Mouse (Mus musculus) neural tube, embryonic 11.5 days (tissue): ENCODE data around the gene Selenom. TPM values are rescaled to one million over a fixed set of nuclear protein-coding genes. Genes with fewer than 3 reads are reported as not detected.

Source experiments
- ATAC-seq: fragments of 200-750 bp; cut with Nextera tagmentation; 2 replicates; pipeline ENCODE4 v1.8.0; 2017; ENCODE audit warnings: moderate number of reproducible peaks, mild to moderate bottlenecking, moderate TSS enrichment, moderate library complexity; ENCODE audit not compliant: insufficient read depth, low FRiP score, low TSS enrichment
- DNase-seq: peaks from one replicate; pipeline ENCODE4 v3.0.0-alpha.2; 2015; ENCODE audit warnings: low spot score
- H3K27ac ChIP-seq: fragments of 300-500 bp; sonication (generic); 2 replicates; pipeline ENCODE4 v1.5.1; 2014; ENCODE audit warnings: low read depth, mild to moderate bottlenecking, low read length
- H3K27me3 ChIP-seq: fragments of 300-500 bp; sonication (generic); 2 replicates; pipeline ENCODE4 v1.6.1; 2014; ENCODE audit warnings: mild to moderate bottlenecking, low read length, mixed read lengths; ENCODE audit not compliant: control insufficient read depth, insufficient read depth
- H3K36me3 ChIP-seq: fragments of 300-500 bp; sonication (generic); 2 replicates; pipeline ENCODE4 v1.6.1; 2014; ENCODE audit warnings: mild to moderate bottlenecking, low read length, moderate library complexity, mixed read lengths; ENCODE audit not compliant: control insufficient read depth, insufficient read depth
- H3K4me1 ChIP-seq: fragments of 300-500 bp; sonication (generic); 2 replicates; pipeline ENCODE4 v1.6.1; 2014; ENCODE audit warnings: low read length, mixed read lengths; ENCODE audit not compliant: control insufficient read depth, insufficient read depth
- H3K4me2 ChIP-seq: fragments of 300-500 bp; sonication (generic); 2 replicates; pipeline ENCODE4 v1.6.1; 2014; ENCODE audit warnings: low read depth, mild to moderate bottlenecking, moderate library complexity
- H3K4me3 ChIP-seq: fragments of 300-500 bp; sonication (generic); 2 replicates; pipeline ENCODE4 v1.5.1; 2014; ENCODE audit warnings: low read depth, low read length
- H3K9ac ChIP-seq: fragments of 300-500 bp; sonication (generic); 2 replicates; pipeline ENCODE4 v1.6.1; 2014; ENCODE audit warnings: mild to moderate bottlenecking, low read length
- H3K9me3 ChIP-seq: fragments of 300-500 bp; sonication (generic); 2 replicates; pipeline ENCODE4 v1.6.1; 2016; ENCODE audit warnings: low read length; ENCODE audit not compliant: control insufficient read depth
- WGBS: fragments of 180-500 bp; shearing (Covaris S2); extraction: QIAGEN DNeasy Blood & Tissue Kit; methylation state at CpG from one replicate; pipeline ENCODE4 v1.1.7; 2014; 5-methylcytosine and 5-hydroxymethylcytosine counted together
- polyA plus RNA-seq: library from polyadenylated mRNA; unstranded; fragments of >200 nt; fragmentation: Nextera tagmentation; extraction: Ambion mirVana; gene quantifications from 2 replicates; pipeline ENCODE4 v1.2.1, GENCODE M21; 2014

Selenom gene
- polyA plus RNA-seq = 57.7 and 57.8 TPM in 2 replicates

- WGBS = under 1% methylated on average over 26 of the region's 26 CpGs
- peak; percentile 67 for ATAC-seq
- no peak within 1 kb of the TSS for H3K27ac ChIP-seq
Measured at GRCm38 (mm10) chr11:3514529-3515054, at the start of gene Selenom. Selenom (plus strand) TSS chr11:3514684.

GRCm38 (mm10) chr11:3471448-3471850 is 43.0 kb upstream of the Selenom start:
- Histone ChIP-seq H3K9me3 (no peaks in the 10 kb centered on the region), H3K36me3 (no peaks in the 10 kb centered on the region), H3K9ac (no peak overlapping the region), H3K4me2 (no peak overlapping the region), H3K4me3 (no peak overlapping the region), H3K4me1 (no peaks in the 10 kb centered on the region), H3K27ac (no peak overlapping the region), H3K27me3 (no peaks in the 10 kb centered on the region)
- ATAC-seq = no peak
- 23% methylated on average over 11 of the region's 11 CpGs for WGBS
- DNase-seq = no peak

More at GRCm38 (mm10) chr11:3514529-3515054, at the start of gene Selenom:
- H3K9me3 ChIP-seq = no peaks in the 10 kb centered on the region
- peak within 1 kb of the TSS; percentile 57 for H3K4me2 ChIP-seq
- DNase-seq = peak; percentile 90
- H3K4me3 ChIP-seq = peak within 1 kb of the TSS; percentile 46
- peaks cover 6% of the 10 kb centered on the region for H3K4me1 ChIP-seq
- H3K9ac ChIP-seq = peak within 1 kb of the TSS; percentile 54
- no peaks in the 10 kb centered on the region for H3K36me3 ChIP-seq
- peaks cover 15% of the 10 kb centered on the region for H3K27me3 ChIP-seq

GRCm38 (mm10) chr11:3472484-3472883 is 42.0 kb upstream of the Selenom start:
- Histone ChIP-seq H3K4me2 (no peak overlapping the region), H3K27ac (no peak overlapping the region), H3K4me1 (no peaks in the 10 kb centered on the region), H3K4me3 (no peak overlapping the region), H3K9ac (no peak overlapping the region), H3K9me3 (no peaks in the 10 kb centered on the region), H3K36me3 (no peaks in the 10 kb centered on the region), H3K27me3 (no peaks in the 10 kb centered on the region)
- DNase-seq (peak; percentile 87), ATAC-seq (no peak)
- WGBS = 30% methylated on average over 1 of the region's 1 CpGs

- 88% methylated on average over 7 of the region's 7 CpGs for WGBS
- ATAC-seq = no peak
- no peak for DNase-seq
- Histone ChIP-seq H3K4me1 (no peaks in the 10 kb centered on the region), H3K27ac (no peak overlapping the region), H3K4me3 (no peak overlapping the region), H3K4me2 (no peak overlapping the region), H3K27me3 (no peaks in the 10 kb centered on the region), H3K9me3 (no peaks in the 10 kb centered on the region), H3K9ac (no peak overlapping the region), H3K36me3 (no peaks in the 10 kb centered on the region)
Measured at GRCm38 (mm10) chr11:3474480-3475115, 39.9 kb upstream of the Selenom start.

GRCm38 (mm10) chr11:3475489-3475888 is 39.0 kb upstream of the Selenom start:
- H3K4me1 ChIP-seq = no peaks in the 10 kb centered on the region
- no peak overlapping the region for H3K27ac ChIP-seq
- H3K27me3 ChIP-seq = no peaks in the 10 kb centered on the region
- no peak overlapping the region for H3K9ac ChIP-seq
- DNase-seq = no peak
- no peaks in the 10 kb centered on the region for H3K9me3 ChIP-seq
- H3K4me3 ChIP-seq = no peak overlapping the region
- no peaks in the 10 kb centered on the region for H3K36me3 ChIP-seq
- ATAC-seq = no peak
- no peak overlapping the region for H3K4me2 ChIP-seq

GRCm38 (mm10) chr11:3483980-3484642 is 30.4 kb upstream of the Selenom start:
- ATAC-seq (no peak), DNase-seq (no peak)
- Histone ChIP-seq H3K9me3 (no peaks in the 10 kb centered on the region), H3K4me3 (no peak overlapping the region), H3K27ac (no peak overlapping the region), H3K27me3 (no peaks in the 10 kb centered on the region), H3K4me1 (no peaks in the 10 kb centered on the region), H3K4me2 (no peak overlapping the region), H3K9ac (no peak overlapping the region), H3K36me3 (no peaks in the 10 kb centered on the region)
- WGBS = 68% methylated on average over 11 of the region's 11 CpGs

GRCm38 (mm10) chr11:3486349-3486748 is 28.1 kb upstream of the Selenom start:
- no peak overlapping the region for H3K9ac ChIP-seq
- ATAC-seq = no peak
- no peak overlapping the region for H3K4me2 ChIP-seq
- H3K4me3 ChIP-seq = no peak overlapping the region
- no peaks in the 10 kb centered on the region for H3K36me3 ChIP-seq
- no peaks in the 10 kb centered on the region for H3K9me3 ChIP-seq
- DNase-seq = no peak
- no peaks in the 10 kb centered on the region for H3K4me1 ChIP-seq
- H3K27ac ChIP-seq = no peak overlapping the region
- H3K27me3 ChIP-seq = no peaks in the 10 kb centered on the region
- 74% methylated on average over 7 of the region's 7 CpGs for WGBS

- Histone ChIP-seq H3K36me3 (no peaks in the 10 kb centered on the region), H3K4me1 (no peaks in the 10 kb centered on the region), H3K4me3 (no peak within 1 kb of the TSS), H3K9ac (no peak within 1 kb of the TSS; the same call in 1 of the 2 replicates), H3K27me3 (no peaks in the 10 kb centered on the region), H3K27ac (no peak within 1 kb of the TSS), H3K4me2 (no peak within 1 kb of the TSS), H3K9me3 (no peaks in the 10 kb centered on the region)
- ATAC-seq = no peak
- WGBS = 19% methylated on average over 11 of the region's 11 CpGs
- DNase-seq = no peak
Measured at GRCm38 (mm10) chr11:3487952-3488570, 26.4 kb upstream of the Selenom start, which contains the start of gene Pla2g3. Pla2g3 (plus strand) TSS chr11:3488284.
